Mouse (Mus musculus): ENCODE measurements around the gene Meis3.

GRCm38 (mm10) chr7:16198540-16198939 is 23.6 kb downstream of the Meis3 start:
- TF ChIP-seq CTCF (IDR thresholded peaks at IDR 0.05; ENCODE audit: control insufficient read depth, insufficient read depth, insufficient read length) = no peak
- TF ChIP-seq FOSL1 (IDR thresholded peaks at IDR 0.05; ENCODE audit: insufficient read depth, low read length, poor library complexity, severe bottlenecking) = no peak
- no peak for TF ChIP-seq CEBPB (IDR thresholded peaks at IDR 0.05; ENCODE audit: low read depth)
